Mouse (Mus musculus) heart, embryonic 13.5 days (tissue): ENCODE measurements around the gene Piwil1. TPM values are rescaled to one million over a fixed set of nuclear protein-coding genes. Genes with fewer than 3 reads are reported as not detected.

Experiments
- ATAC-seq: fragments of 200-750 bp; cut with Nextera tagmentation; 2 replicates; pipeline ENCODE4 v1.8.0; 2017; ENCODE audit warnings: moderate TSS enrichment; ENCODE audit not compliant: insufficient number of reproducible peaks, low FRiP score, low TSS enrichment; ENCODE audit errors: extremely low read depth
- H3K27ac ChIP-seq: fragments of 300-500 bp; sonication (generic); replicated peaks from 2 replicates; pipeline ENCODE4 v1.5.1; 2015; ENCODE audit warnings: moderate library complexity, mild to moderate bottlenecking, inconsistent platforms
- H3K27me3 ChIP-seq: fragments of 300-500 bp; sonication (generic); replicated peaks from 2 replicates; pipeline ENCODE4 v1.6.1; 2015; ENCODE audit warnings: mild to moderate bottlenecking, inconsistent platforms
- H3K36me3 ChIP-seq: fragments of 300-500 bp; sonication (generic); 2 replicates; pipeline ENCODE4 v1.6.1; 2015; ENCODE audit warnings: mild to moderate bottlenecking, inconsistent platforms
- H3K4me1 ChIP-seq: fragments of 300-500 bp; sonication (generic); 2 replicates; pipeline ENCODE4 v1.6.1; 2015; ENCODE audit warnings: inconsistent platforms
- H3K4me2 ChIP-seq: fragments of 300-500 bp; sonication (generic); 2 replicates; pipeline ENCODE4 v1.6.1; 2015; ENCODE audit warnings: inconsistent platforms, mild to moderate bottlenecking, moderate library complexity
- H3K4me3 ChIP-seq: fragments of 300-500 bp; sonication (generic); 2 replicates; pipeline ENCODE4 v1.5.1; 2015; ENCODE audit warnings: moderate library complexity, mild to moderate bottlenecking, inconsistent platforms
- H3K9ac ChIP-seq: fragments of 300-500 bp; sonication (generic); 2 replicates; pipeline ENCODE4 v1.6.1; 2015; ENCODE audit warnings: inconsistent platforms, mild to moderate bottlenecking, moderate library complexity
- H3K9me3 ChIP-seq: fragments of 300-500 bp; sonication (generic); 2 replicates; pipeline ENCODE4 v1.6.1; 2016; ENCODE audit warnings: inconsistent platforms
- WGBS: fragments of 180-500 bp; shearing (Covaris S2); methylation state at CpG from one replicate; pipeline ENCODE4 v1.1.7; 2015; ENCODE audit warnings: mixed read lengths; 5-methylcytosine and 5-hydroxymethylcytosine counted together
- polyA plus RNA-seq: library from polyadenylated mRNA; unstranded; fragments of >200 nt; fragmentation: Nextera tagmentation; extraction: Ambion mirVana; gene quantifications from 2 replicates; pipeline ENCODE4 v1.2.1, GENCODE M21; 2015

Gene Piwil1
- polyA plus RNA-seq, 1 experiment from 2014 or later, result not detected

DNA sequence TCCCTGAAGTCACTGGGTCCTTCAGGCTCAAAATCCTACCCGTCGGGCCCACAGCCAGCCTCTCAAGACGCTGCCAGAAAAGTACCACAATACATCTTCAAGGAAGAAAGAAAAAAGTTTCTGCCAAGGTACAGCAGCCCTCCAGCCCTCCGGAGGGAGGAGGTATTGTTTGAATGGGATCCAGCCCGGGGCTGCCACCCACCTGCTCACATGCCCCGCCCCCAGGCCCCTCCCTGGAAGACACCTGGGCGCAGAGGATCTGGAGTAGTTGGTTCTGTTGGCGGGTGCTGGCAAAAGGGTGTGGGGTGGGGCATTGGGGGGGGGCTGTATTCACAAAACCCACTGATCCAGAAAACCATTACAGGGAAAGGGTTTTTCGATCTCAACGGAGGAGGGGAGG lies 18.1 kb upstream of the Piwil1 start:
- H3K4me2 ChIP-seq, result peak overlapping the region; percentile 13; the same call in 1 of the 2 replicates
- H3K9ac ChIP-seq, result no peak overlapping the region

DNA sequence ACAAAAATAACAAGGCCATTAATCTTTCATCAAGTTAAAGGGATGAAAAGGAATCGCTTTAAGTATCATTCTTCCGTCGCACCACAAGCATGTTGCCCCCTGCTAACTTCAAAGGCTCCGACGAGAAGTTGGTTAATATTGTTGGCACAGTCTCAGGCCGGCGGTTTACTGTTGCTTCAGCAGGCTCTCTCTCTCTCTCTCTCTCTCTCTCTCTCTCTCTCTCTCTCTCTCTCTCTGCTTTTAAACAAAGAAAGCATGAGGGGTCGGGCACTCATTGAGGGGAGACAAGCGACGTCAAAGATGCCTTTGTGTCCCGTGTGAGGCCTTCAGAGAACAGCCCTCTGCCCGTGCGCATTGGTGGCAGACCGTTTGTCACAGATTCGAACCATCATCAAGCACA lies 17.7 kb upstream of the Piwil1 start:
- H3K27ac ChIP-seq, result no peak overlapping the region
- 38% methylated on average over 15 of the region's 15 CpGs for WGBS
- H3K4me3 ChIP-seq, result no peak overlapping the region
- no peaks in the 10 kb centered on the region for H3K4me1 ChIP-seq
- peaks cover 4% of the 10 kb centered on the region; the same call in 1 of the 2 replicates for H3K27me3 ChIP-seq
- no peak for ATAC-seq
- peak overlapping the region; percentile 13; the same call in 1 of the 2 replicates for H3K4me2 ChIP-seq
- peaks cover 17% of the 10 kb centered on the region for H3K9me3 ChIP-seq
- no peaks in the 10 kb centered on the region for H3K36me3 ChIP-seq
- no peak overlapping the region for H3K9ac ChIP-seq

More for the DNA sequence above, 18.1 kb upstream of the Piwil1 start:
- Histone ChIP-seq H3K27ac (no peak overlapping the region), H3K27me3 (peaks cover 4% of the 10 kb centered on the region; the same call in 1 of the 2 replicates), H3K9me3 (peaks cover 20% of the 10 kb centered on the region), H3K4me1 (no peaks in the 10 kb centered on the region), H3K4me3 (no peak overlapping the region), H3K36me3 (no peaks in the 10 kb centered on the region)
- no peak for ATAC-seq
- WGBS, result 25% methylated on average over 9 of the region's 10 CpGs

DNA sequence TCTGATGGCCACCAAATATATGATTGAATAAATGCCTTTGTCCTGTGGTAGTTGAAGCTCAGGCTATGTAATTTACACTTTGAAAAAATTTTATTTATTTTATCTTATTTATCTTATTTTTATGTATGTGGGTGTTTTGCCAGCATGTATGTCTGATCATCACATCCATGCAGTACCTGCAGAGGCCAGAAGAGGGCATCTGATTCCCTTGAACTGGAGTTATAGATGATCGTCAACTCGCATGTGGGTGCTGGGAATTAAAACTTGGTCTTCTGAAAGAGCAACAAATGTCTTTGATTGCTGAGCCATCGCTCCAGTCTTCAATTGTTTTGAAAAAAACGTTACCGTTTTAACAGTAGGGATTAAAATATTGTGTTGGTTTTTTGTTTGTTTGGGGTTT lies 15.2 kb upstream of the Piwil1 start:
- WGBS, result 78% methylated on average over 5 of the region's 5 CpGs
- H3K27me3 ChIP-seq, result peaks cover 4% of the 10 kb centered on the region; the same call in 1 of the 2 replicates
- peaks cover 17% of the 10 kb centered on the region for H3K9me3 ChIP-seq
- no peak overlapping the region for H3K27ac ChIP-seq
- H3K4me3 ChIP-seq, result no peak overlapping the region
- no peaks in the 10 kb centered on the region for H3K4me1 ChIP-seq
- no peak overlapping the region for H3K4me2 ChIP-seq
- H3K36me3 ChIP-seq, result no peaks in the 10 kb centered on the region
- no peak overlapping the region for H3K9ac ChIP-seq
- no peak for ATAC-seq

DNA sequence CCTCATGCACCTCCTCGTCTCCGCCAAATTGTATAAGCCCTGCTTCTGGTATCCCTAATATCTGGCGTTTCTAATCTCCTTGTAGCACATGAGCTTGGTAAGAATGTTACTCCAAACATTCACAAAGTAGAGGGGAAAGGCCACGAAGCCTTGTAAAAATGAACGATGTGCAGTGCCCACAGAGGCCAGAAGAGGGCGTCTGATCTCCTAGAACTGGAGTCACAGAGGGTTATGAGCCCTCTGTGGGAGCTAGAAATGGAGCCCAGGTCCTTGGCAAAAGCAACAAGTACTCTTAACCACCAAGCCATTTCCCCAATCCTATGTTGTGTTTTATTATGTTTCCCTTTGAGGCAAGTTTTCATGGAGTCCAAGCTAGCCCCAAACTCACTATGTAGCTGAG lies 8.2 kb upstream of the Piwil1 start:
- H3K4me1 ChIP-seq, result no peaks in the 10 kb centered on the region
- H3K9me3 ChIP-seq, result no peaks in the 10 kb centered on the region
- 55% methylated on average over 6 of the region's 6 CpGs for WGBS
- H3K4me3 ChIP-seq, result no peak overlapping the region
- no peak overlapping the region for H3K27ac ChIP-seq
- H3K9ac ChIP-seq, result no peak overlapping the region
- no peaks in the 10 kb centered on the region for H3K36me3 ChIP-seq
- H3K27me3 ChIP-seq, result no peaks in the 10 kb centered on the region
- no peak for ATAC-seq
- H3K4me2 ChIP-seq, result no peak overlapping the region

DNA sequence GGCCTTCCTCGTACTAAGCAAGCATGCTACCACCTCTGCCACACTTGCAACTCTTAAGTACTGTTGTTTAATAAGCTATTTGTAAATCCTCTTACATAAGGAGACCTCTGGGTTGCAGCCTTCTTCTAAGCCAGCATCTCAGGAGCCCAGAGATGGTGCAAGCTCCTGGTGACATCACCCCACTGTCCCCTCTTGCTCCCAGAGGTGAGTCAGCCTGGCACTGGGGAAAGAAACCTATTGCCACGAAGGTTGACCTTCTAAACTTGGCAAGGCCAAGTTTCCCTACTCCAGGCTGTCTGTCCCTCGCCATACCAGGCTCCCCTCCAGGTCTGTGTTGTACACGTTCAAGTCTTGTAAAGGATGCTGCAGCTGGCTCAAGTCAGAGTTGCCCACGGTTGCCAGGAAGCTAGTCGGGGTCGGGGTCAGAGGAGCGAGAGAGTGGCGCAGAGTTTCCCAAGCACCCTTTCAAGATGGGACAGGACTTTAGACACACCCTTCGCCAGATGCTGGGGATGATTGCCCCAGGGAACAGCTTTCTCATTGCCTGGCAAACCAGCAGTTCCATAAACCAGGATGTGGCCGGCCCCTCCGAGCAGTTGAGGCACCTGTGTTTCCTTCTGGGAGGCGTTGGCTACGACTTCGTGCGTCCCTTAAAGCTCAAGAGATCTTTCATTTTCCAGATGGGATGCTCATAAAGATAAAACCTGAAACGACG lies 7.6 kb upstream of the Piwil1 start:
- no peak overlapping the region for H3K4me2 ChIP-seq
- no peaks in the 10 kb centered on the region for H3K9me3 ChIP-seq
- no peak overlapping the region for H3K4me3 ChIP-seq
- no peak overlapping the region for H3K27ac ChIP-seq
- ATAC-seq, result no peak
- no peaks in the 10 kb centered on the region for H3K4me1 ChIP-seq
- no peak overlapping the region for H3K9ac ChIP-seq
- no peaks in the 10 kb centered on the region for H3K27me3 ChIP-seq
- 70% methylated on average over 18 of the region's 18 CpGs for WGBS
- H3K36me3 ChIP-seq, result no peaks in the 10 kb centered on the region

DNA sequence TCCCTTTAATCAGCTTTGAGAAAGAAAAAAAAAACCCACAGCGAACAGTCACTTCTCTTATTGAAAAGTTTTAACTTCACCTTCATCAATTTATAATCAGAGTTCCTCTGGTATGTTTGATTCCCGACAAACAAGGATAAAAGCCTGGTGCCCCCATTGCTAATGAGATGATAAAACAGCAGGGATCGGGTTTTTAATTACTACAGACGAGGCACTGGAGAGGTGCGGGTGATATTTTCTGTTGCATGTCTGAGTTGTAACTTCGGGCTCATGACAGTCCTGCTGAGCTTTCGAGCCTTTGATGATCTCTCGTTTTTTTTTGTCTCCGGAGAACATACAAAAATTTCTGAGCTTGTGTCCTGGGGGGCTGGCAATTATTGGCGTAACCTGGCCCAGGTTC lies 5.5 kb upstream of the Piwil1 start:
- Histone ChIP-seq H3K4me2 (no peak overlapping the region), H3K9ac (no peak overlapping the region), H3K27me3 (no peaks in the 10 kb centered on the region), H3K27ac (no peak overlapping the region), H3K9me3 (no peaks in the 10 kb centered on the region), H3K4me1 (0 out of 2 replicates have a peak, but pooled peaks cover 3% of the 10 kb centered on the region), H3K4me3 (no peak overlapping the region), H3K36me3 (no peaks in the 10 kb centered on the region)
- WGBS, result 71% methylated on average over 10 of the region's 10 CpGs
- no peak for ATAC-seq

DNA sequence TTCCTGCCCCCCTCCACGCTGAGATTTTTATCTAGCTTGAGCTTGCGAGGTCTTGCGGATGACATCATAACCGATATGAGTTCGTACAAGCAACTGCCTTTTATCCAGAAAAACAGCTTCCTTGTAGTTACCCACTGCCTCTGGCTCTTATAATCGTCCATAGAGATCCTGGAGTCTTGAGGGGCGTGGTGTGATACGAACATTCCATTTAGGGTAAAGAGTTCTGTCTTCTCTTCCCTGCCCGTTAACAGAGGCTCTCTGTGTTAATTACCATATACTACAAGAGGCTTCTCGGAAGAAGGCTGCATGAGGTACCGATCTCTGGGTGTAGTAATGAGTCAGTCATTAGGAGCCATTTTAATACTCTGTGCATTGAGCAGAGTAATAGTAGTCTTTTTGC lies 1.6 kb upstream of the Piwil1 start:
- H3K9me3 ChIP-seq, result no peaks in the 10 kb centered on the region
- no peak overlapping the region for H3K4me3 ChIP-seq
- no peak overlapping the region for H3K4me2 ChIP-seq
- H3K4me1 ChIP-seq, result 0 out of 2 replicates have a peak, but pooled peaks cover 3% of the 10 kb centered on the region
- H3K27ac ChIP-seq, result no peak overlapping the region
- no peaks in the 10 kb centered on the region for H3K27me3 ChIP-seq
- no peak overlapping the region for H3K9ac ChIP-seq
- no peaks in the 10 kb centered on the region for H3K36me3 ChIP-seq
- ATAC-seq, result no peak
- WGBS, result 46% methylated on average over 11 of the region's 11 CpGs

DNA sequence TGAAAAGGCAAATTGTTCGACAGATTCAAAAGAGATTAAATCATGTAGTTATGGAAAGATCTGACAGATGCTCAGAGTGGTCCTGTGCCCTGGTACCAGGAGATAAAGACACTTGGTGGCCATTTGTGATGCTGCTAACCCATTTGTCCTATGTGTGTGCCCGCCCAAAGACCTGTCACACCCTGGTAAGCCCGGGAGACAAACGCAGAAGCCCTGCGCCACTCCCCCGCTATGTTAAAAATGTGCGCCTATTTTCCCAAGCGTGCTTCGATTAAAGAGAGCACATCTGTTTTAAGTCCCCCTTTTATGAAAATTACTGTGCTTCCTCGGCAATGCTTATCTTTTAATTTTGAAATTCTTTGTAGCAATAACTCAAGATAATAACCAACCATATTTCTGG lies 1.4 kb downstream of the Piwil1 start:
- no peaks in the 10 kb centered on the region for H3K36me3 ChIP-seq
- peaks cover 8% of the 10 kb centered on the region; the same call in 1 of the 2 replicates for H3K9me3 ChIP-seq
- H3K4me2 ChIP-seq, result peak overlapping the region; percentile 51
- no peak overlapping the region for H3K9ac ChIP-seq
- no peaks in the 10 kb centered on the region for H3K27me3 ChIP-seq
- H3K27ac ChIP-seq, result no peak overlapping the region
- ATAC-seq, result no peak
- 25% methylated on average over 10 of the region's 10 CpGs for WGBS
- H3K4me1 ChIP-seq, result 0 out of 2 replicates have a peak, but pooled peaks cover 3% of the 10 kb centered on the region
- H3K4me3 ChIP-seq, result no peak overlapping the region

DNA sequence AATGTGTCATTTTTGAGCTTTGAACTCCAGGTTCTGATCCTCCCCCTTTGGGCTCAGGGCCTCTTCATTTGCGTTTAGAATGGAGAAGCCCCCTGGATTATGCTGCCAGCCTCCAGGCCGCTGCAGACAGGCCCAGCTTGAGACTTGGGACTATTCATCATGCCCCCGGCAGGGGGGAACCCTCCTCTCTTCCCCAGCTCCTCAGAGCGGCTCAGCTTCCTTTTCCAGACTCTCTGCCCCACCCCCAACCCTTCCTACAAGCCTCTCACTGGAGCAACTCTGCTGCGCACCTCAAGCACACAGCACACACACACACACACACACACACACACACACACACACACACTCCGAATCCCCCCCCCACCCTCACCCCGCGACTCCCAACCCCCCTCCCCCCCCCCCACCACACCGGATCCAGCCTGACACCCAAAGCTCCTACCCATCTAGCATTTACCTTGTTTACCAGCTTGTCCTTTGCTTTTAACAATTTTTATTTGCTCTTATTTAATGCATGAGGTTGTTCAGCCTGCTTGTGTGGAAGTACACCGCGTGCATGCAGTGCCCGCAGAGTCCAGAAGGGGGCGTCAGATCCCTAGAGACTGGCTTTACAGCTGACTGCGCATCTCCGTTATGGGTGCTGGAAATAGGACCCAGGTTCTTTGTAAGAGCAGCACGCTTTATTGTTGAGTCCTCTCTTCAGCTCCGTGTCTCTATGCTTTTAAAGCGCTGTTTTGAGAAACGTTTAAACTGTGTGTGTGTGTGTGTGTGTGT lies 2.0 kb downstream of the Piwil1 start:
- H3K9me3 ChIP-seq, result peaks cover 8% of the 10 kb centered on the region; the same call in 1 of the 2 replicates
- no peak overlapping the region for H3K9ac ChIP-seq
- H3K4me3 ChIP-seq, result no peak overlapping the region
- WGBS, result 31% methylated on average over 18 of the region's 19 CpGs
- H3K27me3 ChIP-seq, result no peaks in the 10 kb centered on the region
- peak overlapping the region; percentile 51 for H3K4me2 ChIP-seq
- H3K27ac ChIP-seq, result no peak overlapping the region
- 0 out of 2 replicates have a peak, but pooled peaks cover 3% of the 10 kb centered on the region for H3K4me1 ChIP-seq
- ATAC-seq, result no peak
- H3K36me3 ChIP-seq, result no peaks in the 10 kb centered on the region

DNA sequence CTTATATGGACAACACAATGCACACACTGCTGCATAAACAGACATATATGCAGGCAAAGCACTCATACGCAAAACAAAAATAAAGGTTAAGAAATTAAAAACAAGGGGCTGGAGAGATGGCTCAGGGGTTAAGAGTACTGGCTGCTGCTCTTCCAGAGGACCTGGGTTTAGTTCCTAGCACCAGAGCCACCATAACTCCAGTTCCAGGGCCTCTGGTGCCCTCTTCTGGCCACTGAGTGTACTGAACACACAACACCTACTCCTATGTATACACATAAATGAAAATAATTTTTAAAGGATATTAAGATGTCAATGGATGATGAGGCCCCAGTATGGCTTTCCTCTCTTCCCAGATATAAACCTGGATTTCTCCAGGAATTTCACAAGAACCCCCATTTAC lies 4.1 kb downstream of the Piwil1 start:
- Histone ChIP-seq H3K27me3 (no peaks in the 10 kb centered on the region; the same call in 1 of the 2 replicates), H3K36me3 (no peaks in the 10 kb centered on the region), H3K9ac (no peak overlapping the region), H3K4me1 (no peaks in the 10 kb centered on the region), H3K4me2 (no peak overlapping the region), H3K27ac (no peak overlapping the region), H3K4me3 (no peak overlapping the region), H3K9me3 (peaks cover 8% of the 10 kb centered on the region; the same call in 1 of the 2 replicates)
- 91% methylated on average over 1 of the region's 1 CpGs for WGBS
- ATAC-seq, result no peak

DNA sequence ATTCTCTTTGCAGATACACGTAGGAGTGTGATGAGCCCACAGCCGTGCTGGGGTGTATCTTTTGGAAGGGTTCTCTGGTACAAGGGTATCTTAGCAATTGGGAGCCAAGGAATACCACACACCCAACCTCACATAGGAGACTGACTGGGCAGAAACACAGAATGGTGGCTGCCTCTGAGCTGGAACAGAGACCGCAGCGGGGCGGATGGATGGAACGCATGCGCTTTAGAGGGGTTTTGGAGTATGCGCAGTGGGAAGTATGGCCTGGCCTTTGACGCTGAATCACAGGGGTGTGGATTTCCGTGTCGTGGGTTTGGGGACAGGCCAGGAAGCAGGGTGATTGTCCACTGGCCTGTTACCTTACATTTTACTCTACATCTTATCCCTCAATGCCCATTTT lies 4.9 kb downstream of the Piwil1 start:
- no peak overlapping the region for H3K27ac ChIP-seq
- ATAC-seq, result no peak
- no peak overlapping the region for H3K9ac ChIP-seq
- H3K36me3 ChIP-seq, result no peaks in the 10 kb centered on the region
- no peaks in the 10 kb centered on the region for H3K4me1 ChIP-seq
- no peaks in the 10 kb centered on the region; the same call in 1 of the 2 replicates for H3K27me3 ChIP-seq
- H3K9me3 ChIP-seq, result peaks cover 11% of the 10 kb centered on the region; the same call in 1 of the 2 replicates
- 87% methylated on average over 11 of the region's 11 CpGs for WGBS
- H3K4me3 ChIP-seq, result no peak overlapping the region
- no peak overlapping the region for H3K4me2 ChIP-seq
